Mouse (Mus musculus) kidney, adult 10 weeks (tissue): Measurements from ENCODE around the gene Myh6. TPM values are rescaled to one million over a fixed set of nuclear protein-coding genes. Genes with fewer than 3 reads are reported as not detected.

Experiments used
- polyA plus RNA-seq: library from polyadenylated mRNA; stranded (reverse); fragments of 350-450 nt; fragmentation: Illumina TruSeq; extraction: RNeasy Lipid Tissue Mini Kit (QIAGEN cat#74804); gene quantifications from one replicate; pipeline ENCODE4 v1.2.3, GENCODE M21; 2014; ENCODE audit warnings: low read depth, low replicate concordance

Myh6 gene
- not detected for polyA plus RNA-seq

GRCm38 (mm10) chr14:54966320-54966977 lies at the start of gene Myh6:
Gene Myh6, minus strand, starts transcription at chr14:54966927.

GRCm38 (mm10) chr14:55014991-55015766 lies 48.5 kb upstream of the Myh6 start, which contains the start of gene Ngdn:
Gene Ngdn, plus strand, starts transcription at chr14:55015454.

GRCm38 (mm10) chr14:54994136-54994868 lies 27.6 kb upstream of the Myh6 start, which contains the start of gene Myh7:
Gene Myh7, minus strand, starts transcription at chr14:54994626.

GRCm38 (mm10) chr14:54976633-54977032 lies 9.9 kb upstream of the Myh6 start, which contains the start of gene Gm17428:
Gene Gm17428, plus strand, starts transcription at chr14:54976933.

GRCm38 (mm10) chr14:54935904-54936830 lies 30.6 kb downstream of the Myh6 start, which contains the start of gene Cmtm5:
Gene Cmtm5, plus strand, starts transcription at chr14:54936261.

GRCm38 (mm10) chr14:54932645-54933150 lies 34.0 kb downstream of the Myh6 start, which contains the start of gene Il25:
Gene Il25, plus strand, starts transcription at chr14:54932695.

GRCm38 (mm10) chr14:54925349-54926342 lies 41.1 kb downstream of the Myh6 start, which contains the start of gene Efs:
Gene Efs, minus strand, starts transcription at chr14:54926126.

GRCm38 (mm10) chr14:54912886-54913285 lies 53.8 kb downstream of the Myh6 start, which contains the start of gene Slc22a17:
Gene Slc22a17, minus strand, starts transcription at chr14:54913132.

GRCm38 (mm10) chr14:54892200-54892599 lies 74.5 kb downstream of the Myh6 start, which contains the start of gene Pabpn1:
Gene Pabpn1, plus strand, starts transcription at chr14:54892500.

Other genes with a start within 250 kb of the Myh6 start
- gene Slc7a8, start 185.0 kb downstream of the Myh6 start, polyA plus RNA-seq: 51.3 TPM
- 2.4 TPM for gene Rnf212b, start 152.8 kb downstream of the Myh6 start, polyA plus RNA-seq
- 14.8 TPM for gene Homez, start 96.0 kb downstream of the Myh6 start, polyA plus RNA-seq
- gene Ppp1r3e, start 89.4 kb downstream of the Myh6 start, polyA plus RNA-seq: 11.4 TPM
- gene Bcl2l2, start 83.5 kb downstream of the Myh6 start, polyA plus RNA-seq: 15.8 TPM
- not detected for gene Gm20521, start 83.5 kb downstream of the Myh6 start, polyA plus RNA-seq
- gene Pabpn1, start 74.4 kb downstream of the Myh6 start, polyA plus RNA-seq: 28.3 TPM
- gene Slc22a17, start 53.8 kb downstream of the Myh6 start, polyA plus RNA-seq: 0.40 TPM
- gene Efs, start 40.8 kb downstream of the Myh6 start, polyA plus RNA-seq: not detected
- gene Il25, start 34.2 kb downstream of the Myh6 start, polyA plus RNA-seq: not detected
- gene Cmtm5, start 30.7 kb downstream of the Myh6 start, polyA plus RNA-seq: not detected
- not detected for gene Gm17428, start 10.0 kb upstream of the Myh6 start, polyA plus RNA-seq
- gene Myh7, start 27.7 kb upstream of the Myh6 start, polyA plus RNA-seq: not detected
- 2.6 TPM for gene Ngdn, start 48.5 kb upstream of the Myh6 start, polyA plus RNA-seq
- gene Zfhx2, start 125.4 kb upstream of the Myh6 start, polyA plus RNA-seq: 0.36 TPM
- 9.5 TPM for gene Thtpa, start 127.9 kb upstream of the Myh6 start, polyA plus RNA-seq
- gene Ap1g2, start 139.7 kb upstream of the Myh6 start, polyA plus RNA-seq: 3.4 TPM
- not detected for gene Jph4, start 150.0 kb upstream of the Myh6 start, polyA plus RNA-seq